Comparison of ENCODE assay signal across 8 mouse cellular contexts in genomic region chr3:122293954-122294850, GRCm38 (mm10). TPM values are rescaled to one million over a fixed set of nuclear protein-coding genes. Genes with fewer than 3 reads are reported as not detected.
DNase-seq lines count a peak whose midpoint lies in the region; ATAC-seq and TF ChIP-seq lines count a peak whose summit lies in the region.

Gene Bcar3 (plus strand): TSS chr3:122294136.

- 4% methylated on average over 37 of the region's 37 CpGs for WGBS in embryonic facial prominence, embryonic 11.5 days
- 11% methylated on average over 37 of the region's 37 CpGs for WGBS in heart, adult 2 months
- 11% methylated on average over 37 of the region's 37 CpGs for WGBS in kidney, adult 2 months
- under 1% methylated on average over 37 of the region's 37 CpGs for WGBS in limb, embryonic 11.5 days
- 3% methylated on average over 37 of the region's 37 CpGs for WGBS in midbrain, embryonic 13.5 days

- no peaks in the 10 kb centered on the region for H3K36me3 ChIP-seq in embryonic facial prominence, embryonic 11.5 days (replicated peaks; ENCODE audit: control insufficient read depth, insufficient read depth, low read depth, low read length)
- H3K36me3 ChIP-seq in heart, adult 2 months (ENCODE audit: control insufficient read depth, insufficient read depth, low read length), result no peaks in the 10 kb centered on the region
- H3K36me3 ChIP-seq in kidney, adult 2 months (ENCODE audit: control insufficient read depth, insufficient read depth, low read length), result no peaks in the 10 kb centered on the region
- no peaks in the 10 kb centered on the region for H3K36me3 ChIP-seq in limb, embryonic 11.5 days (ENCODE audit: control insufficient read depth, insufficient read depth, low read length)
- no peaks in the 10 kb centered on the region for H3K36me3 ChIP-seq in midbrain, embryonic 13.5 days

- DNase-seq in 3T3-L1 (ENCODE audit: low read depth, low spot score), result peak; percentile 97
- DNase-seq in adrenal gland, postnatal 25 days, result peak; percentile 89
- peak; percentile 98 for DNase-seq in embryonic facial prominence, embryonic 11.5 days (ENCODE audit: low spot score)
- peak; percentile 90 to 92 for DNase-seq in heart, adult 2 months
- DNase-seq in kidney, adult 2 months, result peak; percentile 96
- peak; percentile 96 for DNase-seq in limb, embryonic 11.5 days (ENCODE audit: low spot score)
- DNase-seq in spleen, adult 12 weeks (ENCODE audit: low spot score), result peak; percentile 65

- intact Hi-C loops in heart, adult 2 months (cut with DNase I), result loop anchor here (2.0 to 10.0 kb wide), 4 partner anchors 47 to 491 kb away; partner anchors contain the start of gene Gclm

- H3K4me2 ChIP-seq in embryonic facial prominence, embryonic 11.5 days (ENCODE audit: low read depth, low read length), result peak within 1 kb of the TSS; percentile 71
- H3K4me2 ChIP-seq in limb, embryonic 11.5 days (ENCODE audit: low read depth, severe bottlenecking), result peak within 1 kb of the TSS; percentile 67
- H3K4me2 ChIP-seq in midbrain, embryonic 13.5 days (replicated peaks), result peak within 1 kb of the TSS; percentile 76

- peak within 1 kb of the TSS; percentile 90 for H3K9ac ChIP-seq in embryonic facial prominence, embryonic 11.5 days (replicated peaks; ENCODE audit: low read length)
- H3K9ac ChIP-seq in heart, adult 2 months (ENCODE audit: low read depth, low read length), result peak within 1 kb of the TSS; percentile 87
- peak within 1 kb of the TSS; percentile 91 for H3K9ac ChIP-seq in limb, embryonic 11.5 days (ENCODE audit: low read length)
- peak within 1 kb of the TSS; percentile 93 for H3K9ac ChIP-seq in midbrain, embryonic 13.5 days (replicated peaks)

- TF ChIP-seq POLR2A in heart, adult 2 months (IDR thresholded peaks at IDR 0.05; ENCODE audit: insufficient read depth, low read depth, low read length), result peak; percentile 38; the same call in 1 of the 2 replicates
- TF ChIP-seq POLR2A in kidney, adult 2 months (IDR thresholded peaks at IDR 0.05; ENCODE audit: low read depth, low read length), result no peak

- no peaks in the 10 kb centered on the region for H3K4me1 ChIP-seq in embryonic facial prominence, embryonic 11.5 days (ENCODE audit: control insufficient read depth, insufficient read depth, low read length)
- peaks cover 5% of the 10 kb centered on the region for H3K4me1 ChIP-seq in heart, adult 2 months (ENCODE audit: control insufficient read depth, insufficient read depth, low read length)
- H3K4me1 ChIP-seq in kidney, adult 2 months (ENCODE audit: control insufficient read depth, insufficient read depth, low read length), result no peaks in the 10 kb centered on the region; the same call in 1 of the 2 replicates
- peaks cover 14% of the 10 kb centered on the region for H3K4me1 ChIP-seq in limb, embryonic 11.5 days (ENCODE audit: control insufficient read depth, insufficient read depth, low read length)
- H3K4me1 ChIP-seq in midbrain, embryonic 13.5 days (replicated peaks), result peaks cover 62% of the 10 kb centered on the region

- peak within 1 kb of the TSS; percentile 90 for H3K4me3 ChIP-seq in embryonic facial prominence, embryonic 11.5 days (ENCODE audit: low read depth, low read length)
- H3K4me3 ChIP-seq in heart, adult 2 months, result peak within 1 kb of the TSS; percentile 81
- H3K4me3 ChIP-seq in kidney, adult 2 months (ENCODE audit: insufficient read depth, low read depth, low read length), result peak within 1 kb of the TSS; percentile 83
- H3K4me3 ChIP-seq in limb, embryonic 11.5 days (ENCODE audit: low read depth, low read length), result peak within 1 kb of the TSS; percentile 81
- H3K4me3 ChIP-seq in midbrain, embryonic 13.5 days (replicated peaks), result peak within 1 kb of the TSS; percentile 83

- H3K27me3 ChIP-seq in embryonic facial prominence, embryonic 11.5 days (ENCODE audit: control insufficient read depth, insufficient read depth, low read length), result no peaks in the 10 kb centered on the region
- H3K27me3 ChIP-seq in heart, adult 2 months (ENCODE audit: control insufficient read depth, insufficient read depth, low read length), result no peaks in the 10 kb centered on the region
- H3K27me3 ChIP-seq in kidney, adult 2 months (replicated peaks; ENCODE audit: control insufficient read depth, insufficient read depth, low read length), result no peaks in the 10 kb centered on the region
- H3K27me3 ChIP-seq in limb, embryonic 11.5 days (ENCODE audit: control insufficient read depth, insufficient read depth, low read length), result no peaks in the 10 kb centered on the region
- no peaks in the 10 kb centered on the region for H3K27me3 ChIP-seq in midbrain, embryonic 13.5 days

- TF ChIP-seq EP300 in heart, adult 2 months (IDR thresholded peaks at IDR 0.05; ENCODE audit: insufficient read depth, low read depth, low read length), result 0 out of 2 replicates have a peak, but pooled peaks have one; percentile 24

- H3K9me3 ChIP-seq in embryonic facial prominence, embryonic 11.5 days (replicated peaks; ENCODE audit: control insufficient read depth, low read length), result no peaks in the 10 kb centered on the region
- no peaks in the 10 kb centered on the region for H3K9me3 ChIP-seq in limb, embryonic 11.5 days (ENCODE audit: control insufficient read depth, low read length)
- no peaks in the 10 kb centered on the region for H3K9me3 ChIP-seq in midbrain, embryonic 13.5 days

- peak; percentile 83 for ATAC-seq in embryonic facial prominence, embryonic 11.5 days (replicated peaks; ENCODE audit: insufficient number of reproducible peaks, low FRiP score, low TSS enrichment, low read depth)
- peak; percentile 82 for ATAC-seq in limb, embryonic 11.5 days (ENCODE audit: insufficient number of reproducible peaks, low FRiP score, low TSS enrichment, low read depth)
- ATAC-seq in midbrain, embryonic 13.5 days, result peak; percentile 89

- H3K79me2 ChIP-seq in heart, adult 2 months (replicated peaks; ENCODE audit: control insufficient read depth, insufficient read depth, low read length), result no peaks in the 10 kb centered on the region

- no peak for TF ChIP-seq CTCF in heart, adult 2 months (IDR thresholded peaks at IDR 0.05)
- TF ChIP-seq CTCF in kidney, adult 2 months (conservative IDR thresholded peaks at IDR 0.05; ENCODE audit: insufficient read depth, insufficient read length, low read depth, low read length), result no peak

- peak within 1 kb of the TSS; percentile 95 for H3K27ac ChIP-seq in embryonic facial prominence, embryonic 11.5 days (replicated peaks; ENCODE audit: low read depth, low read length)
- peak within 1 kb of the TSS; percentile 98 for H3K27ac ChIP-seq in heart, adult 2 months
- H3K27ac ChIP-seq in kidney, adult 2 months (ENCODE audit: insufficient read depth, low read depth, low read length), result peak within 1 kb of the TSS; percentile 93
- peak within 1 kb of the TSS; percentile 98 for H3K27ac ChIP-seq in limb, embryonic 11.5 days (replicated peaks; ENCODE audit: low read depth, low read length)
- peak within 1 kb of the TSS; percentile 100 for H3K27ac ChIP-seq in midbrain, embryonic 13.5 days

RNA-seq across cellular contexts. Expression of gene Bcar3, which starts in this region (rescaled TPM):
- 40.0 and 55.1 TPM in 2 replicates for total RNA-seq in adrenal gland, postnatal 25 days (2021)
- 8.4 and 10.3 TPM in 2 replicates for polyA plus RNA-seq in embryonic facial prominence, embryonic 11.5 days (2014; fragmentation: Nextera tagmentation; extraction: Ambion mirVana)
- total RNA-seq in heart, adult 2 months (2021), result 1 to 10 TPM; 4.7 to 7.5 TPM
- polyA plus RNA-seq in heart, adult 2 months (2012; rRNA removed), result 10.0 and 10.2 TPM in 2 replicates
- 41.3 and 45.1 TPM in 2 replicates for polyA plus RNA-seq in kidney, adult 2 months (2012; rRNA removed)
- 3.8 and 4.1 TPM in 2 replicates for polyA plus RNA-seq in limb, embryonic 11.5 days (2014; fragmentation: Nextera tagmentation; extraction: Ambion mirVana)
- polyA plus RNA-seq in midbrain, embryonic 13.5 days (2015; fragmentation: Nextera tagmentation; extraction: Ambion mirVana), result 8.0 and 8.9 TPM in 2 replicates

Comparison
In these comparisons a context has a peak if more than half of its experiments do, and no peak if none do; other contexts are left out.
1. Peak in every context shown above with its lines: DNase-seq, ATAC-seq, H3K4me3 ChIP-seq and H3K27ac ChIP-seq.